Mouse (Mus musculus) cerebellum, adult (tissue): ENCODE results near the gene Rsad2.
A peak's percentile ranks its signal among the peaks of the same experiment; 100 is the strongest.
"Not testable (repeated sequence)": the region's sequence is repeated elsewhere in the genome, so short reads cannot be mapped to it uniquely, and the experiment has no call there.

Experiments
- ATAC-seq: cut with Nextera tagmentation; 2 replicates; pipeline ENCODE4 v1.9.2; 2017; ENCODE audit warnings: mild to moderate bottlenecking, moderate library complexity, mixed read lengths; ENCODE audit not compliant: insufficient number of reproducible peaks, low FRiP score, low TSS enrichment

Gene Rsad2

DNA sequence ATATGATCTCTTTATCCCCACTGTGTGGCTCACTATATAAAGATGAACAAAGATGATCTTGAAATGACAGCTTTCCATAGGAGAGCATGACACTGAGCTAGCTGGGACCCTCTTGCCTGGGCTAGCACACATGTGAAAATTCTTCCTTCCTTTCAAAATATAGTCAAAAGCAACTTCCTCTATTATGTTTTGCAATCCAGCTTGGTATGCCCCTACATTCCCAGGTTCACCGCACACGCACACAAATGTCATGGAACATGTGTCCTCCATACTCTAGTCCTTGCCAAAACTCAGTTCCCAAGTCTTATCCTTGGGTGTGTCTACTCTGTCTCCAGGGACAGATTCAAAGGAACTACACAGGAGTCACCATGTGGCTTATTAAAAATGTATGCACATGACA is 6.8 kb downstream of the Rsad2 start:
- ATAC-seq, result no peak

DNA sequence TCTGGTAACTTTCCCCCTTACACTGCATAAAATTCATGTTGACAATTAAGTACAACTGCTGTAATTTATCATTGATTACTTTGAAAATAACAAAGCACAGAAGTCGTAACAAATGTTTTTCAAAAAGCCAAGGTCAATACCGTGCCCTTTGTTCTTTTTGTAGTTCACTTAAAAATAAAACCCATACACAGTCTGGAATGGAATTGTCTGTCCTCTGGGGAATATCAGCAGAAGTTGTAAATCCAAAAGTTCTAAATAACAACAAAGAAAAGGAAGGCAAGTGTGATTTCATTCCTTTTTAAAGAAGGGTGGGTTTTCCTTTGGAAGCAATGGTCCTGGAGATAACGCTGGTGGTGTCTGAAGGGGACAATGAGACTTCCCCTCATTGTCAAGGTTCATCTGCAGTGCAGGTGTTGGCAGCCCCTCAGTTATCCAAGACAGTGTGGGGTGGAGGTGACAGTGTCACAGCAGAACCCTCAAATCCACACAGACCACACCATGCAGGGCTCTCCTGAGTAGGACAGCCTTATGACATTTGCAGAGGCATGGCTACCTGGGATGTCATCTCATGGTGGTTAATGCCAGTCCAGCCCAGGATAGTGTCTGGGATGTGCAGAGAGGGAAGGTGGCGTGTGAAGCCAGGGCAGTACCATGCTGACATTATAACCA is 9.7 kb downstream of the Rsad2 start:
- no peak for ATAC-seq

GRCm38 (mm10) chr12:26444511-26444910 is 11.7 kb downstream of the Rsad2 start:
- no peak for ATAC-seq

DNA sequence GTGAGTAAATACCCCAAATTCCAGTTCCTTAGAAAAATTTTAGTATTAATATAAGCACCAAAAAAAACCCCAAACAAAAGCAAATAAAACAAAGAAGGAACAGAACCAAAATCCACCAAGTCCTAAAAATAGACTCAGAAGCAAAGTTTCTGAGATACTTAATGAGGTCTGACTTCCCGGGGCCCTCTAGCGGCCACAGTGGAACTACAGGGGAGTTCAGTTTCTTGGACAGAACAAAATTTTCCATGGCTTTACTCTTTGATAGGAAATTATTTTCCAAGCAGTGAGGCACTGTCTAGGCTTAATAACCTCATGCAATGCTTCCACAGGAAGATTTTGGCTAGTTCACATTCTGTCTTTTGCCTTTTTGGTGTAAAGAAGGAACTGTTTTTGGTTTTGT is 12.2 kb downstream of the Rsad2 start:
- ATAC-seq, result peak; percentile 49; the same call in 1 of the 2 replicates

GRCm38 (mm10) chr12:26439366-26439765 is 16.9 kb downstream of the Rsad2 start:
- no peak for ATAC-seq

- 0 out of 2 replicates have a peak, but pooled peaks have one; percentile 58 for ATAC-seq
These were observed 18.3 kb downstream of the Rsad2 start for GRCm38 (mm10) chr12:26437950-26438349.

DNA sequence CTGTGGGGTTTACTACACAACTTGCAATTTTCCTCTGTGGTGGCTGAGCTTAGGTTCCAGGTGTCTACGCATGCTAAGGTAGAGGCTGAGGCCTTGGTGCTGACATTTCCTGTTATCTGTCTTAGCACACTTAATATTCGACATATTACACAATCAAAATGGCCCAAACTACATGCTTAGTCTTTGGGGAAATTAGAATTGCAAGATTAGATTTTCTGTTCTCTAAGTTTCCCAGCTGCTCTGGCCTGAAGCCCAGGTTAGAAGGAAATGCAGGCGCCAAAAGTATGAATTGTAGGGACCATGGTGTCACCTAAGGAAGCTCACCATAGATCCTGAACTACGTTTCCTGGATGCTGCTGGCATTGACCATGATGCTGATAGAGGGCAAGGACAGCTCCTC is 19.9 kb downstream of the Rsad2 start:
- ATAC-seq, result no peak

DNA sequence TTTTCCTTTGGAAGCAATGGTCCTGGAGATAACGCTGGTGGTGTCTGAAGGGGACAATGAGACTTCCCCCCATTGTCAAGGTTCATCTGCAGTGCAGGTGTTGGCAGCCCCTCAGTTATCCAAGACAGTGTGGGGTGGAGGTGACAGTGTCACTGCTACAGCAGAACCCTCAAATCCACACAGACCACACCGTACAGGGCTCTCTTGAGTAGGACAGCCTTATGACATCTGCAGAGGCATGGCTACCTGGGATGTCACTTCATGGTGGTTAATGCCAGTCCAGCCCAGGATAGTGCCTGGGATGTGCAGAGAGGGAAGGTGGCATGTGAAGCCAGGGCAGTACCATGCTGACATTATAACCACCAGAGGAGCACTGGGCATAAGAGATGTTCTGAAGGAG is 27.5 kb downstream of the Rsad2 start:
- ATAC-seq, result not testable (repeated sequence)

DNA sequence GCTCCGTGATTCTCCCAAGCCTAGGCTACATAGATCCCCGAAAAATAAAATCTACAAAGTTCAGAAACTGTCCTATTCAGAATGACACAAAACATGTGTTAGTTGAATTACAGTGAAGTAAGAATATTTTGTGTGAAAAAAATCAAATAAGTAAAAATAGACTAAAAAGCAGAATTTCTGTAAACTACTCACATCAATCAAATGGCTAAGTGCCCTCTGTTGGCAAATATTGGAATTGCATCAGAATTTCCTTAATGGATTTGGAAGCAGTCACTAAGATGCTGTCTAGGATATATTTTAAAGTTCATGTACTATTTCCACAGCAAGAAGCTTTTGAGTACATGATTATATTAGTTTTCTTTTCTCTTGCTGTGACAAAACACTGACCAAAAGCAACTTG is 31.4 kb downstream of the Rsad2 start:
- ATAC-seq, result no peak

DNA sequence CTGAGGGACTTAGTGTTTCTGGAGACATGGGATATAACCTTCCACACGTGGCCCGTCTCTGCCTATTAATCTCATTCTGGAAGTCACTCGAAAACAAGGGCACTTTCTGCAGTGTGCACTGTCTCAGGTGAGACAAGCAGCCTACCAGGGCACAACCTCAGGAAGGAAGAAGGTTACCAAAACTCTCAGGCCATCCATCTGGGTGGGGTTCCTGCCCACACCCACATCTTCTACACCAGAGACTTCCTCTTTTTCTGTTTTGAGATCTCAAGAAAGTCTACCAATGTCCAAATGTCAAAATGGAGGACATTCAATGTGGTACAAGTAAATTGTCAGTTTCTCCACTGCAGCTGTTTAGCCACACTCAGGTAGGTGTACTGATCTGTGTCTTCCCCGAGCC is 37.9 kb downstream of the Rsad2 start:
- ATAC-seq, result no peak

- no peak for ATAC-seq
These were observed 39.5 kb downstream of the Rsad2 start for GRCm38 (mm10) chr12:26416636-26417295.

- ATAC-seq, result peak; percentile 76
These were observed 41.0 kb downstream of the Rsad2 start, which contains the start of gene Rnf144a for GRCm38 (mm10) chr12:26415104-26415771. Rnf144a (minus strand) TSS chr12:26415254.

DNA sequence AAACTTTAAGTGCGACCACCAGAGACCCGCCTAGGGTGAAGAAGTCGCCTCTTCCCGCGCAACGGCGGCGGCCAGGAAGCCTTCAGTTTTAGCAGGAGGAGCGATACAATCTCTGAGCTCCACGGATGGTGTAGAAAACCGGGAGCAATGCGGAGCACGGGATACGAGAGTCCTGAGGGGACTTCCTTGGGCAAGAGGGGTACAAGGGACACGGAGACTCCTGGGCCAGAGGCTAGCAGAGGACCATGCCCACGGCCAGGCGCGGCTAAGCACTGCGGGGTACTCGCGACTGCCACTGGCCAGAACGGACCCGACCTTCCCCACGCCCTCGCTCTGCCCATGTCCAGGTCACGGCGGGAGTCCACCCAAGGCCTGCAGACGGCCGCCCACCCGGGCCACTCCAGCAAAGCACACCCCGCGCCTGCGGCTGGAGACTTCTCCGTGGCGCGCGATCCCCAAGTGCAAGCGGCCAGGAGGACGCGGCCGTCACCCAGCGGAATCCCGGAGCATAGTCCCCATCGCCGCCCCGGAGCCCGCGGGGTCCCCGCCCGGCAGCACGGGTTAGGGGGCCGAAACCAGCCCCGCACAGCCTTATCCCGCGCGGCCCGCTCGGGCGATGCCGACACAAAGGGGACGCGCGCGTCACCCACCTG is 41.7 kb downstream of the Rsad2 start:
- ATAC-seq, result peak; percentile 54

GRCm38 (mm10) chr12:26413961-26414411 is 42.3 kb downstream of the Rsad2 start:
- ATAC-seq, result no peak

DNA sequence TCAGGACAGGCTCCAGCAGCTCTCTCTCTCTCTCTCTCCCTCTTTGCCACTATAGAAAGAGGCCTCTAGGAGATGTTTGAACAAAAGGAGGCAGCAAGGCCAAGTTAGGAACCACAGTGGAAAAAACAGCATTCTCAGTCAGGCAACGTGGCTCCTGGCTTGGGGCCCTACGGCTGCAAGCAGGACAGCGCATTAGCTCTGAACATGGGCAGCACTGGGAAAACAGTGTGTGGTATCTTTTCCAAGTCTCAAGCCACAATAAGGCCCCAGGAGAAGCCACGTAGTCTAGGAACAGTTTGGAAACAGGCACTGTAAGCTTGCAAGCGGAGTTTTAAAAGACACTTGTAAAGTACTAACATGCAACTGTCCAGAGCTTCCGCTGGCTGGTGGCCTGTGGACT is 43.5 kb downstream of the Rsad2 start:
- ATAC-seq, result no peak

- no peak for ATAC-seq
These were observed 44.3 kb downstream of the Rsad2 start for GRCm38 (mm10) chr12:26411841-26412450.

GRCm38 (mm10) chr12:26410443-26410842 is 45.8 kb downstream of the Rsad2 start:
- ATAC-seq, result no peak

DNA sequence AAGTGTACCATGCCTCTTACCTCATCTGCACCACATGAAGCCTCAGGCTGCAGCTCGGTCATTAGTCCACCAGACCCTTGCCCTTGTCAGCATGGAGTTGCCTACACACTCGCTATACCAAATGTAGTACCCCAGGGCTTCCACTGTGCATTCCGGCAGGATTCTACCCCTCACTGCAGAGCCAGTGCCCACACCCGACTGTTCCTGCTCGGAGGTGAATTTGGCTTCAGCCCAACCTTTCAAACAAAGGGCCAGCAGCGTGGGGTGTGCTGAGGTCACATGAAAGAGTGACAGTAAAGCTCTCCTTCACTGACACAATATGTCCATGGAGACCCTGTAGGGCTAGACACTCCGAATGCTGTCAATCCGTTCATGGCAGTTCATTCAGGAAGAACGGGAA is 47.5 kb downstream of the Rsad2 start:
- ATAC-seq, result no peak

DNA sequence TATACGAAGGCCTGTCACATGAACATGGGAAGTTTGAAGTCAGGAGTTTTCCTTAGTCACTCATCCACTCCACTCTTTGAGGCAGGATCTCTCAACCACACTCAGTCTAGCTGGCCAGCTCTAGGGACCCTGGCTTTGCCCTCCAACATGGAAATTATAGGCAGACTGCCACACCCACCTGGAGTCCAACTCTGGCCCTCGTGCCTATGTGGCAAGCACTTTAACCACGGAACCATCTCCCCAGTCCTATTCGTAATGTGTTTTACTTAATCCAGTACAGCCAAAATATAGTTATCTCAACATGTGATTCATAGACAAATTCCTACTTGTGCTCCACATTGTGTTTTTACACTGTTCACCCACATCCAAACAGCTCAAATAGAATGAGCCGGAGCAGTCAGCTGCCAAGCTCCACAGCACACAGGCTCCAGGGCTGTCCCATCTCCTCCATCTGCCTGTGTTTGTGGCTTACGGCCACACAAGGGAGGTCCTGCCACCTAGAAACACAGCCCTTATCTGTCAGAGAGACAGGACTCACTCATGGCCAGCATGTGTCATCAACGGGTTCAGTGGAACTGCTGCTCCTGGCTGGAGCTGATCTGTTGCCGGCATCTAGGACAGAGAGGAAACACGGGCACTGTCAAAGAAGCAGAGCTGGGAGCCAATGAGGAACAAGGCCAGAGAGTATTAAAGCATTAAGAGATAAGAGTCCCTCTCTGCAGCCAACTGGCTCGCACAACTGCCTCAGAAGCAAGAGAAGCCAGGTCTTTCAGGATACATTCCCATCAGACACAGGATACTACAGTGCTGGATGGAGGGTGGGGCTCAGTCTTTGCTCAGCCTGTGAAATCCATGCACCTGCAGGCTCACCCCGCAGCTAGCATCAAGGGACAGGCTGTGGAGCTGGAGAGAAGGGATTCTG is 51.2 kb downstream of the Rsad2 start:
- ATAC-seq, result peak; percentile 18
